8 mouse cellular contexts compared by ENCODE assay signal in the genomic region with DNA sequence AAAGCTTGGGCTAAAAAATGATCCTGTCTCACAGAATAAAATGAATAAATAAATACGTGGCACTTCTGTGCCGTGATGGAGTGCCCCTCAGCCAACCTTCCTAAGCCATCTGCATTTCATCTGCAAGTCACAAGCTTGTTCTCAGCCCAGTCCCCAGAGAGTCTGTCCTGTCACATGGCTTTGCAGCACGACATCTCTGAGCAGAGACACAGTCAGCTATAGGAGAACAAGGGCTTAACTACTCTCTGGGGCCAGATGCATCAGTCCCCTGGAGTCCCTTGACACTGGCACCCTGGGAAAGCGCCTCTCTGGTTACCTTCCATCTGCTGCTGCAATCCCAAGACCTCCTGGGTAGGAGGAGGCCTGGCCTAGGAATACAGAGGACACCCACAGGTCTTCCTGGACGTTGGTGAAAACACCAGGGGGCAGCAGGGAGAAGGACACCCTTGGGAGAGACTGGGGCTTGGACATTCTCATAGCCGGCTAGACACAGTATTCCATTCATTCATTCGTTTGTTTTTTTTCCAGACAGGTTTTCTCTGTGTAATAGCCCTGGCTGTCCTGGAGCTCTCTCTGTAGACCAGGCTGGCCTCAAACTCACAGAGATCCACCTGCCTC. TPM values are rescaled to one million over a fixed set of nuclear protein-coding genes. Genes with fewer than 3 reads are reported as not detected.
DNase-seq lines count a peak whose midpoint lies in the region; ATAC-seq and TF ChIP-seq lines count a peak whose summit lies in the region.

No protein-coding gene starts in this region.

- H3K9me3 ChIP-seq in intestine, postnatal 0 days (ENCODE audit: control insufficient read depth), result no peaks in the 10 kb centered on the region
- no peaks in the 10 kb centered on the region for H3K9me3 ChIP-seq in intestine, embryonic 16.5 days (ENCODE audit: control insufficient read depth, low read length)
- H3K9me3 ChIP-seq in liver, embryonic 13.5 days (replicated peaks), result no peaks in the 10 kb centered on the region
- H3K9me3 ChIP-seq in midbrain, embryonic 15.5 days, result no peaks in the 10 kb centered on the region

- DNase-seq in B cell, adult 2 months, result peak; percentile 15 to 21
- peak; percentile 35 for DNase-seq in brain, adult 2 months (ENCODE audit: low read depth, low spot score)
- peak; percentile 27 for DNase-seq in liver, embryonic 13.5 days
- DNase-seq in thymus, postnatal 4 days, result peak; percentile 63
- DNase-seq in frontal cortex, postnatal 25 days (ENCODE audit: low spot score in 2 of 2), result no peak

- WGBS in intestine, postnatal 0 days, result 61% methylated on average over 7 of the region's 7 CpGs
- 56% methylated on average over 7 of the region's 7 CpGs for WGBS in intestine, embryonic 16.5 days
- 61% methylated on average over 7 of the region's 7 CpGs for WGBS in liver, embryonic 13.5 days (ENCODE audit: insufficient replicate concordance)
- 50% methylated on average over 7 of the region's 7 CpGs for WGBS in midbrain, embryonic 15.5 days

- no peak overlapping the region for H3K4me3 ChIP-seq in intestine, postnatal 0 days (ENCODE audit: low read depth, low read length)
- no peak overlapping the region for H3K4me3 ChIP-seq in intestine, embryonic 16.5 days (ENCODE audit: low read length)
- H3K4me3 ChIP-seq in liver, embryonic 13.5 days (replicated peaks), result no peak overlapping the region
- no peak overlapping the region for H3K4me3 ChIP-seq in midbrain, embryonic 15.5 days

- peaks cover 12% of the 10 kb centered on the region; the same call in 1 of the 2 replicates for H3K27me3 ChIP-seq in intestine, postnatal 0 days (replicated peaks; ENCODE audit: control insufficient read depth, insufficient read depth, low read length)
- peaks cover 9% of the 10 kb centered on the region; the same call in 1 of the 2 replicates for H3K27me3 ChIP-seq in intestine, embryonic 16.5 days (replicated peaks; ENCODE audit: control insufficient read depth, insufficient read depth, low read length)
- H3K27me3 ChIP-seq in liver, embryonic 13.5 days, result peaks cover 14% of the 10 kb centered on the region
- peaks cover 15% of the 10 kb centered on the region; the same call in 1 of the 2 replicates for H3K27me3 ChIP-seq in midbrain, embryonic 15.5 days (replicated peaks)

- TF ChIP-seq CTCF in intestine, postnatal 0 days (IDR thresholded peaks at IDR 0.05; ENCODE audit: low read depth), result peak; percentile 79

- no peak overlapping the region for H3K9ac ChIP-seq in intestine, postnatal 0 days (ENCODE audit: low read depth, low read length)
- no peak overlapping the region for H3K9ac ChIP-seq in intestine, embryonic 16.5 days (ENCODE audit: low read depth, low read length)
- no peak overlapping the region for H3K9ac ChIP-seq in liver, embryonic 13.5 days
- H3K9ac ChIP-seq in midbrain, embryonic 15.5 days, result no peak overlapping the region

- ATAC-seq in intestine, postnatal 0 days, result no peak
- ATAC-seq in intestine, embryonic 16.5 days, result no peak
- no peak for ATAC-seq in liver, embryonic 13.5 days (ENCODE audit: low read depth)
- no peak for ATAC-seq in midbrain, embryonic 15.5 days (replicated peaks)

- 0 out of 2 replicates have a peak, but pooled peaks cover 3% of the 10 kb centered on the region for H3K4me1 ChIP-seq in intestine, postnatal 0 days (replicated peaks; ENCODE audit: control insufficient read depth, insufficient read depth, low read length)
- peaks cover 9% of the 10 kb centered on the region for H3K4me1 ChIP-seq in intestine, embryonic 16.5 days (ENCODE audit: control insufficient read depth, insufficient read depth, low read length)
- H3K4me1 ChIP-seq in liver, embryonic 13.5 days (replicated peaks), result peaks cover 47% of the 10 kb centered on the region
- peaks cover 14% of the 10 kb centered on the region for H3K4me1 ChIP-seq in midbrain, embryonic 15.5 days

- H3K27ac ChIP-seq in intestine, postnatal 0 days (ENCODE audit: low read depth, low read length), result no peak overlapping the region
- H3K27ac ChIP-seq in intestine, embryonic 16.5 days (ENCODE audit: low read length), result no peak overlapping the region
- no peak overlapping the region for H3K27ac ChIP-seq in liver, embryonic 13.5 days
- H3K27ac ChIP-seq in midbrain, embryonic 15.5 days, result no peak overlapping the region

- H3K36me3 ChIP-seq in intestine, postnatal 0 days (ENCODE audit: control insufficient read depth, insufficient read depth), result no peaks in the 10 kb centered on the region
- H3K36me3 ChIP-seq in intestine, embryonic 16.5 days (ENCODE audit: control insufficient read depth, insufficient read depth, low read length), result no peaks in the 10 kb centered on the region
- no peaks in the 10 kb centered on the region for H3K36me3 ChIP-seq in liver, embryonic 13.5 days
- H3K36me3 ChIP-seq in midbrain, embryonic 15.5 days (replicated peaks), result no peaks in the 10 kb centered on the region

- no peak overlapping the region for H3K4me2 ChIP-seq in intestine, postnatal 0 days (replicated peaks; ENCODE audit: low read depth)
- H3K4me2 ChIP-seq in intestine, embryonic 16.5 days (ENCODE audit: low read depth, low read length), result no peak overlapping the region
- H3K4me2 ChIP-seq in liver, embryonic 13.5 days, result no peak overlapping the region
- no peak overlapping the region for H3K4me2 ChIP-seq in midbrain, embryonic 15.5 days

RNA-seq across cellular contexts. Expression of a gene that starts 3.9 kb away (rescaled TPM):
- 1.4 and 1.6 TPM in 2 replicates for polyA plus RNA-seq in intestine, postnatal 0 days (2015; fragmentation: Nextera tagmentation; extraction: Ambion mirVana)
- polyA plus RNA-seq in intestine, embryonic 16.5 days (2015; fragmentation: Nextera tagmentation; extraction: Ambion mirVana), result 1.8 and 2.0 TPM in 2 replicates
- 1.7 and 2.4 TPM in 2 replicates for polyA plus RNA-seq in liver, embryonic 13.5 days (2015; fragmentation: Nextera tagmentation; extraction: Ambion mirVana)
- 1.6 and 1.8 TPM in 2 replicates for polyA plus RNA-seq in midbrain, embryonic 15.5 days (2015; fragmentation: Nextera tagmentation; extraction: Ambion mirVana)

Comparison
In these comparisons a context has a peak if more than half of its experiments do, and no peak if none do; other contexts are left out.
1. DNase-seq: peak in B cell, adult 2 months (2 of 2), brain, adult 2 months (single experiment), liver, embryonic 13.5 days (single experiment) and thymus, postnatal 4 days (single experiment); none in frontal cortex, postnatal 25 days (0 of 2).